Mouse (Mus musculus) adrenal gland, postnatal 25 days (tissue): ENCODE data around the gene Cd59b. TPM values are rescaled to one million over a fixed set of nuclear protein-coding genes. Genes with fewer than 3 reads are reported as not detected.
"Not testable (repeated sequence)": the region's sequence is repeated elsewhere in the genome, so short reads cannot be mapped to it uniquely, and the experiment has no call there.

Source experiments
- DNase-seq: peaks from one replicate; pipeline ENCODE4 v3.0.0; 2021; ENCODE audit warnings: mixed read lengths
- total RNA-seq: library from RNA; stranded (reverse); gene quantifications from 2 replicates; pipeline ENCODE4 v1.2.3, GENCODE M21; 2021

The Cd59b gene
- total RNA-seq, 1 experiment from 2014 or later = 6.4 TPM

DNA sequence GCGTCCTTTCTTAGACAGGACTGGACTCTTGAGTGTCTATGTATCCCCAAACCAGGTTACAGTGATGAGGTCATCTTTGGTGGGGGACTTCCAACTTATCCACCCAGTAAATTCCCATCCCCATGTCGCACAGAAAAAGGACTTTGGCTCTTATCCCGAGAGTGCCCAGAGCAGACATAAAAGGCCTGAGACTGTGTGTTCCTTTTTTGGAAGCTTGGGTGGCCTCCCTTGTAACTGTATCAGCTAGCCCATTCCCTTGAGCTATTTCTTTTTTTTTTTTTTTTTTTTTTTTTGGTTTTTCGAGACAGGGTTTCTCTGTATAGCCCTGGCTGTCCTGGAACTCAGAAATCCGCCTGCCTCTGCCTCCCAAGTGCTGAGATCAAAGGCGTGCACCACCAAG lies 4.1 kb upstream of the Cd59b start, which contains the start of gene Gm10912:
TSS of gene Gm10912 (plus strand) at position 301 of the 400 bp plus-strand sequence.
- DNase-seq = not testable (repeated sequence)

DNA sequence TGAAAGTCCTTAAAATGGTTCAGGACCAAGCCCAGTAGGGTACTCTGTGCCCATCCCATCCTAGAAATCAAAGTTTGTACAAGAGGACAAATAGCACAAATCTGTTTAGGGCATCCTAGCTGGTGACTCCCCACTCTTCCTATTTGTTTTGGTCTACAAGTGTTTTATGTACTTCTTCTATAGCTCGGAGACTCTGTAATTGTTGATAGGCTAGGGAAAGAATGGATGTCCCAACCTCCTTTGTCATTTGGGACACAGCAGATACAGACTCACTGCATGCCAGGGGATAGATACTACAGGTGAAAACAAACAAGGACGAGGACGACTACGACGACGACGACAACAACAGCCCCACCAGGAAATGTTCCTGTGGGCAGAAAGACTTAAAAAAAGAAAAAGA lies 1.2 kb upstream of the Cd59b start, which contains the start of gene Gm10799:
TSS of gene Gm10799 (minus strand) at position 101 of the 400 bp plus-strand sequence.
- not testable (repeated sequence) for DNase-seq

DNA sequence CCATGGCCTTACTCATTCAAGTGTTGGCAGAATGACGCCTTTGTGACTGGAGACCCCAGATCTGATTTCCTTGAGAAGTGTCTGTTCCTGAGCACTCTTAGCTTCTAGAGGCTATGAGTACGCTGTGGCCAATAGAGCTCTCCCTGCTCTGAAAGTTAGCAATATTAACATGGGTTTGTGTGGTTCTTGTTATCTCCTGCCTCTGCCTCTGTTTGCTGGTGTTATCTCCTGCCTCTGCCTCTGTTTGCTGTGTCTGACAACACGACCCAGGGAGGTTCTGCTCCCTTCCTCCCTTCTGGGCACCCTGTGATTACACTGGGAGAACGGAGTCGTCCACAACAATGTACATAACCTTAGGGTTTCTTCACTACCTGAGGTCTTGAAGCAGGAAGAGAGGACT lies 8.6 kb downstream of the Cd59b start:
- DNase-seq = not testable (repeated sequence)

DNA sequence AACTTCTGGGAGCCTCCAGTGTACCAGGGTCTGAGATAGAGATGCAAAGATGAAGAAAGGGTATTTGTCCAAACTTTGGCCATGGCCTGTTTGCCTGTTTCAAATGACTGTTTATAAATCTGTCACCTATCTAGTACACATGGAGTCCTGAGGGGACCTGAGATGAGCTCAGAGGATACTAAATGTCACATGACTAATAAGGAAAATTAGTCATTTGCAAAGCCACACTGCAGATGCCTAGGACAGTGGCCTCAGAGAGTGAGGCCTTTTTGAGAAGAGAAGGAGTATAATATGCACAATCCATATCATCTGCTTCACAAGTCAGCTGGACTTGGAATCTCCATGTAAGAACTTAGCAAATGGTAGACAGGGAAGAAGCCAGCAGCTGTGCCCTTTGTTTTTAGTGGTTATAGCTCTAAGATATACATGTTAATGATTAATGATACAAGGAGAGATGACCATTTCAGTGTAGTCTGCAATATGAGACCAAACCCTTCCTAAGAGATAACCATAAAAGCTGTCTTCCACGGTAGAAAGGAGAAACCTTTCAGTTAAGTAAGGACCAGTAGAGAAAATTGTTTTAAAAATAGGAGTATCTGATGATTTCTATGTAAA lies 11.9 kb downstream of the Cd59b start:
- not testable (repeated sequence) for DNase-seq

DNA sequence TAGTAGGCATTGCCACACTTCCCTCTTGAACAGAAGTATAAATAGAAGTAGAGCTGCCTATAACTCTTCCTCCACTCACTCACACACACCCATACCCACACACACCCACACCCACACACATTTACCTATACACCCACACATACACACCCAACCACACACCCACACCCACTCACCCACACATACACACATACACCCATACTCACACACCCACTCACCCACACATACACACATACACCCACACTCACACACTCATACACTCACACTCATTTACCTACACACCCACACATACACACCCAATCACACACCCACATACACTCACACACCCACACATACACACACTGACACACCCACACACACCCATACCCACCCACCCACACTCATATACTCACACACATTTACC lies 12.8 kb downstream of the Cd59b start:
- DNase-seq = no peak

DNA sequence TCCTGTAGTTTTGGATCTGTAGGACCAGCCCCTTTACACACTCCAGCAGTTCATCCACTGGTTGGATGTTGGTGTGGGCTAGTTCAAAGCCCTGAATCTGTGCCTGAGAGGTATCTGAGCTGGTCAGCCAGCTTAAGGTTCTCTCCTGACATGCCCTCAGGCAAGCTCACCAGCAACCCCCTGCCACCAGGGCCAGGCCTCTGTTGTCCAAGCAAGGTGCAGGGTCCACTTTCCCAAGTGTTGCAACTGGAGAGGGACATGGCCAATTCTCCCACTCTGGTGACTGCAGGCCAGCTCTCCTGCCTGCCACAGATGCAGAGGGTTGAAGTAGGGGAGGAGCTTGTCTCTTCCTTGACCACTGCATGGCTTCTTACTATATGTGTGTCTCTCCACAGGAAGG lies 14.4 kb downstream of the Cd59b start:
- DNase-seq = not testable (repeated sequence)

DNA sequence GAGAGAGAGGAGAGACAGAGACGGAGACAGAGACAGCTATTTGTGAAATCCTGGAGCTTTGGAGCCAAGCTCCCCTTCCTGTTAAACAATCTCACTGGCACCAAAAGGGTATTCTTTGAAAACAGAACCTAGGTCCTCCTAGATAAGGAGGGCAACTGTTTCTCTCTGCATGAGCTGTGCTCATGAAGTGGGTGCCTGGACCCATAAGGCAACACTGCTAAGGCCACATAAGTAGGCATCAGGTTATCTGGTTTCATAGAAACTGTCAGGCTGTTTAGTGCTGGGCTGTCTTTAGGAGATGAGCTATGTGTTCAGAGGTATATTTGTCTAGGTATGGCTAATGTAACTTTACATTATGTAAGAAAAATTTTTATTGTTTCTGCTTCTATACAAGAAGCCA lies 17.9 kb downstream of the Cd59b start:
- DNase-seq = not testable (repeated sequence)

DNA sequence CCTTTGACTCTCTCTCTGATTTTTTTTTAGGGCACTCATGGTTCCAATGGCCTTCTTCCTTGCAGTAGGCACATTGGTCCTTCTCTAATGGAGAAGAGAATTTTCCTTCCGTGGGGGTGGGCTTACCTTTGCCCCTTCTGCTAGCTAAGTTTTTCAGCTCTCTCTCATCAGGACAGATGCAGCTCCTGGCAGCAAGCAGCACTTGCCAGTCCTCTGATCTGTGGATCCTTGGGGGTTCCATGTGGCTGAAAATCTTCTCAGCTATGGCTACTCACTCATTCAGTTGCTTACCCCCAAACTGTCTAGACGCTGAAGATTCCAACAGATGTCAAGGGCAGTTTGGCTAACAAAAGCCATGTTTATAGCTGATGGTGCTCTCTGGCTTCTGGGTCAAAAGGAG lies 23.7 kb downstream of the Cd59b start:
- DNase-seq = no peak

DNA sequence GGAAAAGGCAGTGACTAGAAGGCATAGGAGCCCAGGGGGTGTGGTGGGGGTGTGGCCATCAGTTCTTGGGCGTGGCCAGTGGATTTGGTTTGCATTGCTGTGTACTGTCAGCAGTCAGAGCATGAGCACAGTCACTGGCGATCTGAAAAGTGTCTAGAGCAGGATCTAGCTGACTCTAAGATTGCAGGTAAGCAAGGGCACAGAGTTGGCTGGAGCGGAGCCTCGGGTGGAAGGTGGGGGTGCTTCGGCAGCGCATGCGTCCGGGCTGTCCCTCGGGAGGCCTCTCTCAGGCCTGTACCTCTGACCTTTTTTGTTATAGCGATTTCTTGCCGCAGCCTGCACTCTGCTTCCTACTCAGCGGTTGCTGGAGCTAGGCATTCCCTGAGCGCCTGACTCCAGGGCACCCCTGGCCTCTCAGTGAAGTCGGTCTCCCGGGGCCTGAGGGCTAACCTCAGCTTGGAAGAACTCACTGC lies 26.1 kb downstream of the Cd59b start, which contains the start of gene Cd59a:
TSS of gene Cd59a (plus strand) at position 61 of the 473 bp plus-strand sequence.
- DNase-seq = peak; percentile 86

DNA sequence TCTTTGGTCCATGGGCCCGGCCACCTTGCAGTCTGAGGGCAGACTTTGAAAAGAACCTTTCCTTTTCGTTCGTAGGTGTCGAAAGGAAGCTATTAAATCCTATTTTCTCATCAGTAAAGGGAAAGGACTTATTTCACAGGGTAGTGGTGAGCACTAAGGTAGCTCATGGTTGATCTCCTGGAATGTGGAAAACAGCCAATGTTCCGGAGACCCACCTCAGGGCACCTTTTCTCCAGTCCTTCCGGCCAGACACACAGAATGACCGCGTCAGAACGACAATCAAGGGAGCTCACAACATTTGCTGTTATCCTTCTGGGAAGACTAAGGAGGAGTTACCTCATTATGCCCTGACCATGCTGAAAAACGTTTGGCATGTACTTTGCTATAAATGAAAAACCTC lies 26.6 kb downstream of the Cd59b start:
- no peak for DNase-seq

DNA sequence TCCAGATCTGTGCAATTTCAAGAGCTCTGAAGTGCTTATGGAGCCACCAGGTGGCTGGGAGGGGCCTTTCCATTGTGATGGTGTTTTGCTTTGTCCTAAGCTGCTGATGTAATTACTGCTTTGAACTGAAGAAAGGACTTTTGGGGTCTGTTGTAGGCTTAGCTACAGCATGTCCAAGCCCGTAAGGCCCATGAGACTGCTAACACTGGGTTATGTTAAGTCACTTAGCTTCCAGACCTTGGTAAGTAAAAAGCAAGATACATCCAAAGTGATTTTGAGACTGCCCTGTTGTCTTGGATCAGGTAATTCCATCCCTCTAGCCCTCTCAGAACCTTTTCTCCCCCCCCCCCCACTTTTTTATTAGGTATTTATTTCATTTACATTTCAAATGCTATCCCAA lies 27.1 kb downstream of the Cd59b start:
- not testable (repeated sequence) for DNase-seq

DNA sequence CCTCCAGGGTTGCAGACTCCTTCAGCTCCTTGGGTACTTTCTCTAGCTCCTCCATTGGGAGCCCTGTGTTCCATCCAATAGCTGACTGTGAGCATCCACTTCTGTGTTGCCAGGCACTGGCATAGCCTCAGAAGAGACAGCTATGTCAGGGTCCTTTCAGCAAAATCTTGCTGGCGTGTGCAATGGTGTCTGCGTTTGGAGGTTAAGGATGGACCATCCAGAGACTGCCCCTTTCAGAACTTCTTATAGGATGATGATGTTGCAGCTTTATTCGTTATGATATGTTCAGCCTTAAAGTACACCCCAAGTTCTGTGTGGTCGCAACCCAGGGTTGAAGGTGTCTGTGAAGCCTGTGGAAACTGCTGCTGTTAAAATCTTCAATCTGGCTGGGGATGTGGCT lies 27.7 kb downstream of the Cd59b start:
- DNase-seq = not testable (repeated sequence)

DNA sequence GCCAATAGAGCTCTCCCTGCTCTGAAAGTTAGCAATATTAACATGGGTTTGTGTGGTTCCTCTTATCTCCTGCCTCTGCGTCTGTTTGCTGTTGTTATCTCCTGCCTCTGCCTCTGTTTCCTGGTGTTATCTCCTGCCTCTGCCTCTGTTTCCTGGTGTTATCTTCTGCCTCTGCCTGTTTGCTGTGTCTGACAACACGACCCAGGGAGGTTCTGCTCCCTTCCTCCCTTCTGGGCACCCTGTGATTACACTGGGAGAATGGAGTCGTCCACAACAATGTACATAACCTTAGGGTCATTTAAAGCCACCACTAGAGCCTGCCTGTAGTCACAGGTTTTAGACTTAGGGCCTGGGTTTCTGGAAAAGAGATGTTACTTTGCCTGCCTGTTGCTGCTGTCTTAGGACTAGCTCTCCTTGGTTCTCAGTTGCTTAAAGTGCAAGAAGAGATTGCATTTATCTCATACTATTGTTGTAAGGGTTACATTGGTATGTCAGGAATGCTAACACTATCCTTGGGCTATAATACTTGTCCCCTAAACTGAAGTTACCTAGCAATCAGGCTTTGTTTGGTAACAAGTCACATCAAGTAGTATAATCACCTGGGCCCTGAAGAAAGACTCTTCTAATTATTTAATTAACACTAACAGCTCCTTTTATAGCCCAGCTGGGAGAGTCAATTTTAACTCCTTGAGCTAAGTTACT lies 29.0 kb downstream of the Cd59b start:
- DNase-seq = no peak

DNA sequence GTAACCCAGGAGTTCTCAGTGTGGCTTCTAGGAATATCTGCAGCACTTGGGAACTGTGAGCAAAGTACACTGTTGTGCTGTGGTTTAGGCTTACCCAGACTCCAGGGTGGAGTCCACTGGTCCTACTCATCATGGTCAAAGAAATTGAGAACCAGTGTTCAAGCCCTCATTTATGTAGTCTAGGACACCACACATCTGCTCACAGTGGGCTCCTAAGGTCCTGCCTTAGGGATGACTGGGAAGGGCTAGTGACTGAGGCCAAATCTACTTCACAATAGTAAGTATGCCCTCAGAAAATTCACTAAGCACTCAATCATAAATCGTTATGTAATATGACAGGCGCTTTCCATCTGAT lies 29.6 kb downstream of the Cd59b start:
- DNase-seq = no peak

DNA sequence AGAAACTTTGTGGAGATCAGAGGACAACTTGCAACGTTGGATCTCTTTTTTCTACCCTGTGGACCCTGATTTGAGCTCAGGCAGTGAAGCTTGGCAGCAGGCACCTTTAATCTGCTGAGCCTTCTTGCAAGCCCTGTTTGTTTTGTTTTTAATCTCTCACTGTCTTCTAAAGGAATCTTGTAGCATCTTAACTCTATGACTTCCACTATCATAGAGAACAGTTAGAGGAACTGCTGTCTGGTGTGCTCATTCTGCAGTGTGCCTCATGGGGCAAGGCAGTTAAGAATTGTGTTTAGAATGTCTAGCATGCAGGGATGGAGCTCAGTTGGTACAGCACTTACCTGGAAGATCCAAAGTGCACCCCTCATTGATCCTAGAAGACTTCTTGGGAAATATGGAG lies 30.3 kb downstream of the Cd59b start:
- no peak for DNase-seq

DNA sequence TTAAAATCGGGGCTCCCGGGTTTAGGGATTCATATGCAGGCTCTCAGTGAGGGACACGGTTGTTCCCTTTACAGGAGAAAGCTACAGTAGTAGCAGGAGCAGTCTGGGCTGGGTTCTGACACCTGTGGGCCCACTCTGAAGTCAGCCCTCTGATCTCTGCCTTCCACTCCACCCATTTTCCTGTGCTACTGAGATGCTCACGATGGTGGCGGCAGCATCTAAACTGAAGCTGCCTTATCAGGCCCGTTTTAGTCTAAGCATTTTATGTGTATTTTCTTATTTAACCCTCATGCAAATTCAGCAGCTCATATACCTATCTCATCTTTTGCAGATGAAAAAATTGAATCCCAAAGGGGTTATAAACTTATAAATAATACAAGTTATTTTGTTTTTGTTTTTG lies 35.2 kb downstream of the Cd59b start:
- no peak for DNase-seq

DNA sequence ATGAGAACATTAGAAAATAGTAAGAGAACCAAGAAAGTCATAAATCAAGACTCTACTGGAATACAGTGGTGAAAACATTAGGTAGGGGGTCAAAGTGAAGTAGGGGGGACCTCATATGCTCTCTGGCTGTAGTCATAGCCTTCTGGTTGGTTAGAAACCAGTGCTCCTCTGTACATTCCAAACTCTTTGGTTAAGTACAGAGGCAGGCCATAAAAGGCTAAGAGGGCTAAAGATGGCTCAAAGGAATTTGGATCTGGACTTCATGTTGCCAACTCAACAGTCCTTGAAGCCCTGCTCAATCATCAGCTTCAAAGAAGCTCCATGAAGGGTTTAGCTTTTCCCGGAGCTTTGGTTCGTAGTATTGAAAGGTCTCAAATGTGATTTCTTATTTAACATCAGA lies 39.4 kb downstream of the Cd59b start:
- not testable (repeated sequence) for DNase-seq

DNA sequence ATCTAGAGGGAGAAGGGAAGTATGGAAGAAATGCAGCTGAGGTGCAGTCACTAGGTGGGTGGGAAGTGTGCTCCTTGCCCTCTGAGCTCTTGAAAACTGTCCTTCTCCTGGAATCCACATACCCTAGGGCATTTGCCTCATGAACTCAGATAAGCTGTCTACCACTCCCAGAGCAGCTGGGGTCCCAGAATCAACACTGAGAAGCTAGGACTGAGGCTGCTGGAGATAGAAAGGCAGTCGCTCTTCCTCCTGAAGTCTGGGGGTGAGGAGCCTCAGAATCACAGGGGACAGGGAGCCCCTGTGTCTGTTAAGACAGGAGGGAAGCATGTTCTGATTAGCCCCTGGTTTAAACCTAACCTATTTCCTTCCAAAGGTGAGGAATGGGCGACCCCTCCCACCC lies 39.9 kb downstream of the Cd59b start:
- DNase-seq = no peak

DNA sequence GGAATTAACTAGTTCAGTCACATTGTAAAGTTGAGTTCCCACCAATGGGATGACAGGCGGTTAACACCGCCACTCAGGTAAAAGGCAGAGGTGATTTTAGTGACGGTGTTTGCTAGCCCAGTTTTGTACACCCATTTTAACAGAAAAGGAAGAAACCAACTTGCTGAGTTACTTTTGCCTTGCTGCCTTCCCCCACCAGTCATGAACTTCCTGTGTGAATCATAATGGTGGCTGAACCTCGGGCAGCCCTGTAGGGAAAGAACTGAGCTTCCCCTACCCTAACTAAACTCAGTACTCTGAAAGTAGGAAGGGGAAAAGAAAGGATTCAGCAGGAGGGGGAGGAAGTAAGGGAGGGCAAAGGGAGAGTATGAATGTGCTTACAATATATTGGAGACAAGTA lies 40.4 kb downstream of the Cd59b start:
- no peak for DNase-seq

DNA sequence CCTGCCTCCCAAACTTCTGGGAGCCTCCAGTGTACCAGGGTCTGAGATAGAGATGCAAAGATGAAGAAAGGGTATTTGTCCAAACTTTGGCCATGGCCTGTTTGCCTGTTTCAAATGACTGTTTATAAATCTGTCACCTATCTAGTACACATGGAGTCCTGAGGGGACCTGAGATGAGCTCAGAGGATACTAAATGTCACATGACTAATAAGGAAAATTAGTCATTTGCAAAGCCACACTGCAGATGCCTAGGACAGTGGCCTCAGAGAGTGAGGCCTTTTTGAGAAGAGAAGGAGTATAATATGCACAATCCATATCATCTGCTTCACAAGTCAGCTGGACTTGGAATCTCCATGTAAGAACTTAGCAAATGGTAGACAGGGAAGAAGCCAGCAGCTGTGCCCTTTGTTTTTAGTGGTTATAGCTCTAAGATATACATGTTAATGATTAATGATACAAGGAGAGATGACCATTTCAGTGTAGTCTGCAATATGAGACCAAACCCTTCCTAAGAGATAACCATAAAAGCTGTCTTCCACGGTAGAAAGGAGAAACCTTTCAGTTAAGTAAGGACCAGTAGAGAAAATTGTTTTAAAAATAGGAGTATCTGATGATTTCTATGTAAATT lies 41.6 kb downstream of the Cd59b start:
- DNase-seq = not testable (repeated sequence)

DNA sequence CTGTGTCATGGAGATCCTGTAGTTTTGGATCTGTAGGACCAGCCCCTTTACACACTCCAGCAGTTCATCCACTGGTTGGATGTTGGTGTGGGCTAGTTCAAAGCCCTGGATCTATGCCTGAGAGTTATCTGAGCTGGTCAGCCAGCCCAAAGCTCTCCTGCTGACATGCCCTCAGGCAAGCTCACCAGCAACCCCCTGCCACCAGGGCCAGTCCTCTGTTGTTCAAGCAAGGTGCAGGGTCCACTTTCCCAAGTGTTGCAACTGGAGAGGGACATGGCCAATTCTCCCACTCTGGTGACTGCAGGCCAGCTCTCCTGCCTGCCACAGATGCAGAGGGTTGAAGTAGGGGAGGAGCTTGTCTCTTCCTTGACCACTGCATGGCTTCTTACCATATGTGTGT lies 43.9 kb downstream of the Cd59b start:
- not testable (repeated sequence) for DNase-seq

DNA sequence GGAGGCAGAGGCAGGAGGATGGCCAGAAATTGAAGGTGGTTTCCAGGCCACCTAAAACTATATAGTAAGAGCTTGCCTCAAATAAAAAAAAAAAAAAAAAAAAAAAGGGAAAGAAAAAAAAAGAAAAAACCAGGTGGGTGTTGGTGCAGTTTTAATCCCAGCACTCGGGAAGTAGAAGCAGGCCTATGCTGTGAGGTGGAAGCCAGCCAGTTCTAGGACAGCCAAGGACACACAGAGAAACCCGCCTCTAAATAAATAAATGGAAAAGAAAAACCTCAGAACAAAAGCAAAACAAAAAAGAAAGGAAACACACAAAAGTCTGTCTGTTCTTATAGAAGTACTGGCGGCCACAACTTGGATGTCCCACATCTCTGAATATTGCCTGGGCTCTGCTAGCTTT lies 45.2 kb downstream of the Cd59b start:
- DNase-seq = peak; percentile 32

DNA sequence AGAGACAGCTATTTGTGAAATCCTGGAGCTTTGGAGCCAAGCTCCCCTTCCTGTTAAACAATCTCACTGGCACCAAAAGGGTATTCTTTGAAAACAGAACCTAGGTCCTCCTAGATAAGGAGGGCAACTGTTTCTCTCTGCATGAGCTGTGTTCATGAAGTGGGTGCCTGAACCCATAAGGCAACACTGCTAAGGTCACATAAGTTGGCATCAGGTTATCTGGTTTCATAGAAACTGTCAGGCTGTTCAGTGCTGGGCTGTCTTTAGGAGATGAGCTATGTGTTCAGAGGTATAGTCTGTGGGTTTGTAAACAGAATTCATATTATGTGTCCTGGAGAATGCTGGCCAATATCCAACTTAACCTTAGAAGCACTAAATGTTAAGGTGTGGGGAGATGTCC lies 47.5 kb downstream of the Cd59b start:
- DNase-seq = not testable (repeated sequence)
